ENCODE assay signal across 8 mouse cellular contexts in the genomic region with DNA sequence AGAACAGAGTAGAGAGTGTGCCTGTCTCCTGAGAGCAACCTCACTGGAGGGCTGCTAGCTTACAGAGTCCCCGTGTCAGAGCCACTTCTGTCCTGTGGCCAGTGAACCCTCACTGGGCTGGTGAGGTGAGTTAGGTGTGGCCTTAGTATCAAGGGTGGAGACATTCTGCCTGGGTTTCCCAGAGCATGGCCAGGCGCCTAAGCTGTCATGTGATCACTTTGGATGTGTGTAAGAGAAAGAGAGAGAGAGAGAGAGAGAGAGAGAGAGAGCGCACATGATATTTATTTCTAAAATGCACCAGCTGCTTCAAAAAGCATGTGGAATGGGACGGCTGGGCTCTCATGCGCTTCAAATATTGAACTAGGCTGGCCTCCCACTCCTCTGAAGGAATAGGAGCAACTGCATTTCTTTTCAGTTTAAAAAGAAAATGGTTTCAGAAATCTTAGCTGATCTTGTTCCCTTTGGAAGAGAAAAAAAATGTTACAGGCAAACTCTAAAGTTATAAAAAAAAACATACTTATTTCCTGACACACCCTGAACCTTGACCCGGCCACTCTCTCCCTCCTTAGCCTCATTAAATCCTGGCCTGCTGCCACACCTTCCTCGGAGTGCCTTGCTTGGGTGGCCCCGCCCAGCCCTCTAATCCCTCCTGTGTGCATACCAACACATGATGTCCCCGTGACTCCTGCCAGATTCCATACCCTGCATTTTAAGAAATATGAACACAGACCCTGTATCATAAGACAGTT.
A peak's percentile ranks its signal among the peaks of the same experiment; 100 is the strongest.
DNase-seq lines count a peak whose midpoint lies in the region; ATAC-seq and TF ChIP-seq lines count a peak whose summit lies in the region.
"Not testable (repeated sequence)": the region's sequence is repeated elsewhere in the genome, so short reads cannot be mapped to it uniquely, and the experiment has no call there.

No protein-coding gene starts in this region.

- H3K9ac ChIP-seq in intestine, embryonic 14.5 days (ENCODE audit: low read length); kidney, postnatal 0 days (ENCODE audit: low read depth, low read length); lung, embryonic 14.5 days: not testable (repeated sequence)

- not testable (repeated sequence) for H3K36me3 ChIP-seq in intestine, embryonic 14.5 days (ENCODE audit: control insufficient read depth, insufficient read depth, low read length); kidney, postnatal 0 days (ENCODE audit: insufficient read depth, low read length); lung, embryonic 14.5 days (ENCODE audit: insufficient read depth)

- not testable (repeated sequence) for H3K27me3 ChIP-seq in intestine, embryonic 14.5 days (replicated peaks; ENCODE audit: control insufficient read depth, insufficient read depth, low read length); kidney, postnatal 0 days (ENCODE audit: insufficient read depth, low read length); lung, embryonic 14.5 days (ENCODE audit: insufficient read depth, low read length)

- not testable (repeated sequence) for H3K4me1 ChIP-seq in brown adipose tissue, adult 24 weeks (ENCODE audit: control insufficient read depth, insufficient read depth, insufficient read length, low read length); intestine, embryonic 14.5 days (replicated peaks; ENCODE audit: control insufficient read depth, insufficient read depth, low read length); kidney, postnatal 0 days (replicated peaks; ENCODE audit: insufficient read depth, low read length); lung, embryonic 14.5 days (ENCODE audit: insufficient read depth)

- WGBS in intestine, embryonic 14.5 days: 23% methylated on average over 9 of the region's 9 CpGs
- 14% methylated on average over 9 of the region's 9 CpGs for WGBS in kidney, postnatal 0 days
- WGBS in lung, embryonic 14.5 days: 19% methylated on average over 9 of the region's 9 CpGs

- ATAC-seq in intestine, embryonic 14.5 days (replicated peaks; ENCODE audit: low FRiP score, low TSS enrichment, low read depth): peak; percentile 83
- ATAC-seq in kidney, postnatal 0 days (replicated peaks; ENCODE audit: low FRiP score, low read depth): peak; percentile 70
- ATAC-seq in lung, embryonic 14.5 days (ENCODE audit: insufficient read depth): peak; percentile 30; the same call in 1 of the 2 replicates

- peak; percentile 88 for DNase-seq in NIH3T3 (ENCODE audit: low read depth)
- peak; percentile 75 to 89 for DNase-seq in heart, adult 18-20 months
- peak; percentile 73 for DNase-seq in intestine, embryonic 14.5 days (ENCODE audit: low spot score)
- DNase-seq in kidney, postnatal 0 days (ENCODE audit: low spot score): peak; percentile 85
- peak; percentile 78 for DNase-seq in lung, embryonic 14.5 days
- DNase-seq in ovary, postnatal 36 days (ENCODE audit: low spot score): peak; percentile 43
- peak; percentile 87 for DNase-seq in urinary bladder, postnatal 14 days (ENCODE audit: low spot score)

- not testable (repeated sequence) for TF ChIP-seq CTCF in kidney, postnatal 0 days (IDR thresholded peaks at IDR 0.05; ENCODE audit: low read depth); lung, embryonic 14.5 days (IDR thresholded peaks at IDR 0.05; ENCODE audit: low read depth)

- H3K4me3 ChIP-seq in brown adipose tissue, adult 24 weeks (ENCODE audit: insufficient read depth, low read depth, low read length); intestine, embryonic 14.5 days (ENCODE audit: low read depth, low read length); kidney, postnatal 0 days (replicated peaks; ENCODE audit: low read depth, low read length); lung, embryonic 14.5 days (ENCODE audit: low read depth, low read length): not testable (repeated sequence)

- H3K27ac ChIP-seq in brown adipose tissue, adult 24 weeks (replicated peaks; ENCODE audit: low read depth, low read length): peak overlapping the region; percentile 64
- peak overlapping the region; percentile 76 for H3K27ac ChIP-seq in intestine, embryonic 14.5 days (ENCODE audit: low read depth)
- H3K27ac ChIP-seq in kidney, postnatal 0 days: peak overlapping the region; percentile 77
- H3K27ac ChIP-seq in lung, embryonic 14.5 days (ENCODE audit: low read depth): peak overlapping the region; percentile 58; the same call in 1 of the 2 replicates

- H3K4me2 ChIP-seq in intestine, embryonic 14.5 days (ENCODE audit: low read length); kidney, postnatal 0 days (ENCODE audit: low read length); lung, embryonic 14.5 days: not testable (repeated sequence)

- H3K9me3 ChIP-seq in intestine, embryonic 14.5 days (ENCODE audit: control insufficient read depth, low read length); kidney, postnatal 0 days (replicated peaks; ENCODE audit: low read length): not testable (repeated sequence)
- H3K9me3 ChIP-seq in lung, embryonic 14.5 days (ENCODE audit: low read depth, low read length): peaks cover 11% of the 10 kb centered on the region

Comparison
In these comparisons a context has a peak if more than half of its experiments do, and no peak if none do; other contexts are left out.
1. ATAC-seq: peak in every context shown above with its lines; median percentile 83 in intestine, embryonic 14.5 days; 70 in kidney, postnatal 0 days; 30 in lung, embryonic 14.5 days.